Mouse (Mus musculus) cerebellum, adult 2 months (tissue): ENCODE measurements around the gene Spred2.

Experiments used
- CTCF ChIP-seq: fragments of 200-500 bp; IDR thresholded peaks from 2 replicates; pipeline ENCODE4 v1.5.1; 2011; ENCODE audit warnings: low read depth, mild to moderate bottlenecking, control low read depth, low read length, moderate library complexity, borderline replicate concordance; ENCODE audit not compliant: insufficient read depth
- POLR2A ChIP-seq: fragments of 200-500 bp; IDR thresholded peaks from 2 replicates; pipeline ENCODE4 v1.6.1; 2011; ENCODE audit warnings: low read length, control low read depth, borderline replicate concordance; ENCODE audit not compliant: insufficient read depth

GRCm38 (mm10) chr11:20027719-20028118 lies 103.5 kb downstream of the Spred2 start:
- TF ChIP-seq CTCF: no peak
- no peak for TF ChIP-seq POLR2A
